Mouse (Mus musculus): Measurements from ENCODE around the gene Ssbp2. TPM values are rescaled to one million over a fixed set of nuclear protein-coding genes. Genes with fewer than 3 reads are reported as not detected.

The Ssbp2 gene
- total and polyA plus RNA-seq, 3 experiments: 12.6 to 38.4 TPM; not detected in 1

GRCm38 (mm10) chr13:91635957-91636356 is 175.9 kb downstream of the Ssbp2 start:
- Histone ChIP-seq H3K4me1 (ENCODE audit: control insufficient read depth in 1 of 2, insufficient read depth in 2 of 2, low read length in 2 of 2) (peaks cover 17 to 27% of the 10 kb centered on the region in 2 experiments), H3K4me3 (ENCODE audit: control insufficient read depth in 1 of 2, insufficient read depth in 1 of 2, low read depth in 2 of 2, low read length in 2 of 2) (no peak overlapping the region), H3K9ac (ENCODE audit: control insufficient read depth, low read depth, low read length, poor library complexity, severe bottlenecking) (no peak overlapping the region), H3K9me3 (replicated peaks; ENCODE audit: insufficient read depth, low read length) (no peaks in the 10 kb centered on the region), H3K79me2 (ENCODE audit: control insufficient read depth, insufficient read depth, low read length, poor library complexity) (no peaks in the 10 kb centered on the region), H3K27ac (ENCODE audit: control insufficient read depth, low read depth, low read length) (no peak overlapping the region), H3K36me3 (ENCODE audit: control insufficient read depth in 1 of 2, insufficient read depth in 2 of 2, low read length in 2 of 2) (peaks cover 0 to 33% of the 10 kb centered on the region in 2 experiments; a peak in 2 of 4 replicates), H3K27me3 (ENCODE audit: control insufficient read depth in 1 of 2, insufficient read depth in 2 of 2, low read length in 2 of 2) (no peaks in the 10 kb centered on the region)
- DNase-seq (ENCODE audit: low read depth, low spot score): peak; percentile 8
- TF ChIP-seq UBTF (IDR thresholded peaks at IDR 0.05; ENCODE audit: borderline replicate concordance, insufficient read depth, low read depth, low read length) (no peak), E2F4 (IDR thresholded peaks at IDR 0.05; ENCODE audit: borderline replicate concordance, low read depth, low read length) (no peak), ELF1 (IDR thresholded peaks at IDR 0.05; ENCODE audit: low read depth, low read length) (no peak), ZC3H11A (IDR thresholded peaks at IDR 0.05; ENCODE audit: low read depth, low read length) (no peak), ZMIZ1 (IDR thresholded peaks at IDR 0.05; ENCODE audit: low read depth, low read length) (no peak), NELFE (IDR thresholded peaks at IDR 0.05; ENCODE audit: low read depth, low read length) (no peak), RAD21 (IDR thresholded peaks at IDR 0.05; ENCODE audit: low read depth, low read length) (no peak), BHLHE40 (IDR thresholded peaks at IDR 0.05; ENCODE audit: borderline replicate concordance, low read depth, low read length) (no peak), JUND (IDR thresholded peaks at IDR 0.05; ENCODE audit: low read depth, low read length) (no peak), KAT2A (conservative IDR thresholded peaks at IDR 0.05; ENCODE audit: low read depth, low read length) (no peak), ZNF384 (IDR thresholded peaks at IDR 0.05; ENCODE audit: low read depth, low read length) (no peak), MAX (IDR thresholded peaks at IDR 0.05; ENCODE audit: low read length) (no peak)

- H3K27me3 ChIP-seq (ENCODE audit: control insufficient read depth in 1 of 2, insufficient read depth in 2 of 2, low read length in 2 of 2): no peaks in the 10 kb centered on the region
- H3K27ac ChIP-seq (ENCODE audit: control insufficient read depth, low read depth, low read length): no peak overlapping the region
- H3K4me1 ChIP-seq (ENCODE audit: control insufficient read depth in 1 of 2, insufficient read depth in 2 of 2, low read length in 2 of 2): peaks cover 17 to 29% of the 10 kb centered on the region in 2 experiments
- peak; percentile 91 for DNase-seq (ENCODE audit: low read depth, low spot score)
- H3K36me3 ChIP-seq (ENCODE audit: control insufficient read depth in 1 of 2, insufficient read depth in 2 of 2, low read length in 2 of 2): peaks cover 0 to 35% of the 10 kb centered on the region in 2 experiments; a peak in 2 of 4 replicates
- 0 out of 4 replicates have a peak overlapping the region, but pooled peaks of 1 of the 2 experiments have one; percentile 13 for H3K4me3 ChIP-seq (ENCODE audit: control insufficient read depth in 1 of 2, insufficient read depth in 1 of 2, low read depth in 2 of 2, low read length in 2 of 2)
- TF ChIP-seq MAX (IDR thresholded peaks at IDR 0.05; ENCODE audit: low read length): no peak
- TF ChIP-seq SIN3A (IDR thresholded peaks at IDR 0.05; ENCODE audit: low read length): peak; percentile 68
- peak in 1 of 2 experiments; percentile 22; a peak in 1 of 4 replicates for TF ChIP-seq EP300 (IDR thresholded peaks at IDR 0.05; ENCODE audit: low read depth in 1 of 2, low read length in 2 of 2)
- peak; percentile 83 to 95 (median 89) for TF ChIP-seq CTCF (IDR thresholded peaks at IDR 0.05 in 2 of 3, conservative IDR thresholded peaks at IDR 0.05 in 1 of 3; ENCODE audit: control insufficient read depth in 1 of 3, insufficient read depth in 1 of 3, low read depth in 2 of 3, low read length in 3 of 3, poor library complexity in 1 of 3, severe bottlenecking in 1 of 3)
- peak; percentile 93 for TF ChIP-seq SMC3 (IDR thresholded peaks at IDR 0.05; ENCODE audit: low read depth, low read length)
- TF ChIP-seq ELF1 (IDR thresholded peaks at IDR 0.05; ENCODE audit: low read depth, low read length): no peak
- TF ChIP-seq RCOR1 (IDR thresholded peaks at IDR 0.05; ENCODE audit: low read depth, low read length): peak; percentile 34; the same call in 1 of the 2 replicates
- TF ChIP-seq MXI1 (IDR thresholded peaks at IDR 0.05; ENCODE audit: low read depth, low read length): no peak
- no peak for TF ChIP-seq ZKSCAN1 (IDR thresholded peaks at IDR 0.05; ENCODE audit: low read depth, low read length)
- peak; percentile 87 for TF ChIP-seq RAD21 (IDR thresholded peaks at IDR 0.05; ENCODE audit: low read depth, low read length)
- peak; percentile 58; the same call in 1 of the 2 replicates for TF ChIP-seq GATA1 (IDR thresholded peaks at IDR 0.05; ENCODE audit: low read depth, low read length)
- TF ChIP-seq ZMIZ1 (IDR thresholded peaks at IDR 0.05; ENCODE audit: low read depth, low read length): no peak
- TF ChIP-seq MAZ (IDR thresholded peaks at IDR 0.05; ENCODE audit: low read depth, low read length): peak; percentile 58; the same call in 1 of the 2 replicates
- 0 out of 2 replicates have a peak, but pooled peaks have one; percentile 20 for TF ChIP-seq ZNF384 (IDR thresholded peaks at IDR 0.05; ENCODE audit: low read depth, low read length)
- 0 out of 2 replicates have a peak, but pooled peaks have one; percentile 47 for TF ChIP-seq BHLHE40 (IDR thresholded peaks at IDR 0.05; ENCODE audit: borderline replicate concordance, low read depth, low read length)
- TF ChIP-seq ZC3H11A (IDR thresholded peaks at IDR 0.05; ENCODE audit: low read depth, low read length): peak; percentile 84
- H3K9me3 ChIP-seq (replicated peaks; ENCODE audit: insufficient read depth, low read length): no peaks in the 10 kb centered on the region
- H3K9ac ChIP-seq (ENCODE audit: control insufficient read depth, low read depth, low read length, poor library complexity, severe bottlenecking): 0 out of 2 replicates have a peak overlapping the region, but pooled peaks have one; percentile 25
- H3K79me2 ChIP-seq (ENCODE audit: control insufficient read depth, insufficient read depth, low read length, poor library complexity): no peaks in the 10 kb centered on the region
These were observed 176.7 kb downstream of the Ssbp2 start for GRCm38 (mm10) chr13:91636814-91637213.

Data from MEL (cell line).